Mouse (Mus musculus) bone marrow, adult 2 months (tissue): ENCODE measurements around the gene Celf5. TPM values are rescaled to one million over a fixed set of nuclear protein-coding genes. Genes with fewer than 3 reads are reported as not detected.

Experiments used
- H3K27ac ChIP-seq: fragments of 200-500 bp; 2 replicates; pipeline ENCODE4 v1.5.1; 2012; ENCODE audit warnings: low read depth, mild to moderate bottlenecking, control low read depth, inconsistent platforms, low read length; ENCODE audit not compliant: control insufficient read depth, poor library complexity, insufficient read depth
- H3K4me1 ChIP-seq: fragments of 200-500 bp; 2 replicates; pipeline ENCODE4 v1.6.1; 2011; ENCODE audit warnings: low read length; ENCODE audit not compliant: control insufficient read depth, insufficient read depth
- H3K4me3 ChIP-seq: fragments of 200-500 bp; replicated peaks from 2 replicates; pipeline ENCODE3; 2011; ENCODE audit warnings: mild to moderate bottlenecking, low read depth, low read length, control low read depth; ENCODE audit not compliant: control insufficient read depth
- CTCF ChIP-seq: fragments of 200-500 bp; IDR thresholded peaks from 2 replicates; pipeline ENCODE4 v1.5.1; 2011; ENCODE audit warnings: low read length, control low read depth; ENCODE audit not compliant: control insufficient read depth, insufficient read depth
- POLR2A ChIP-seq: fragments of 200-500 bp; IDR thresholded peaks from 2 replicates; pipeline ENCODE4 v1.6.1; 2011; ENCODE audit warnings: low read depth, mild to moderate bottlenecking, control low read depth, low read length, borderline replicate concordance; ENCODE audit not compliant: control insufficient read depth
- WGBS: fragments of 180-500 bp; shearing (Covaris S2); methylation state at CpG from one replicate; pipeline ENCODE4 v1.1.7; 2018; 5-methylcytosine and 5-hydroxymethylcytosine counted together
- polyA plus RNA-seq: library from polyadenylated mRNA; stranded (reverse); fragments of >200 nt; gene quantifications from 2 replicates; pipeline ENCODE4 v1.2.4, GENCODE M21; 2011; ENCODE audit warnings: low replicate concordance; ENCODE audit not compliant: missing spikeins, insufficient read depth, insufficient read length

The Celf5 gene
- polyA plus RNA-seq, 1 experiment, result 0.72 TPM

- no peak overlapping the region for H3K27ac ChIP-seq
- H3K4me1 ChIP-seq, result peaks cover 2% of the 10 kb centered on the region
- 80% methylated on average over 10 of the region's 10 CpGs for WGBS
- H3K4me3 ChIP-seq, result no peak overlapping the region
- TF ChIP-seq POLR2A (no peak), CTCF (no peak)
Observed at GRCm38 (mm10) chr10:81486496-81486895, 4.0 kb upstream of the Celf5 start.

GRCm38 (mm10) chr10:81485479-81486018 is 3.0 kb upstream of the Celf5 start:
- peaks cover 2% of the 10 kb centered on the region for H3K4me1 ChIP-seq
- no peak for TF ChIP-seq POLR2A
- no peak for TF ChIP-seq CTCF
- 0 out of 2 replicates have a peak overlapping the region, but pooled peaks have one; percentile 2 for H3K27ac ChIP-seq
- no peak overlapping the region for H3K4me3 ChIP-seq
- 62% methylated on average over 7 of the region's 7 CpGs for WGBS

- no peak overlapping the region for H3K27ac ChIP-seq
- TF ChIP-seq POLR2A, result no peak
- peak; percentile 55 for TF ChIP-seq CTCF
- H3K4me1 ChIP-seq, result peaks cover 2% of the 10 kb centered on the region
- no peak overlapping the region for H3K4me3 ChIP-seq
- WGBS, result 2% methylated on average over 2 of the region's 2 CpGs
Observed at GRCm38 (mm10) chr10:81485060-81485449, 2.5 kb upstream of the Celf5 start.

GRCm38 (mm10) chr10:81484441-81485059 is 2.0 kb upstream of the Celf5 start:
- peaks cover 2% of the 10 kb centered on the region for H3K4me1 ChIP-seq
- no peak overlapping the region for H3K4me3 ChIP-seq
- 59% methylated on average over 6 of the region's 6 CpGs for WGBS
- H3K27ac ChIP-seq, result no peak overlapping the region
- TF ChIP-seq CTCF, result no peak
- no peak for TF ChIP-seq POLR2A

GRCm38 (mm10) chr10:81483983-81484382 is 1.5 kb upstream of the Celf5 start:
- Histone ChIP-seq H3K4me3 (no peak overlapping the region), H3K27ac (no peak overlapping the region), H3K4me1 (peaks cover 2% of the 10 kb centered on the region)
- WGBS, result 11% methylated on average over 9 of the region's 9 CpGs
- peak; percentile 60 for TF ChIP-seq CTCF
- no peak for TF ChIP-seq POLR2A

GRCm38 (mm10) chr10:81481605-81482532 is 640 bp downstream of the Celf5 start:
- peaks cover 2% of the 10 kb centered on the region for H3K4me1 ChIP-seq
- WGBS, result 9% methylated on average over 35 of the region's 35 CpGs
- no peak overlapping the region for H3K4me3 ChIP-seq
- TF ChIP-seq CTCF, result no peak
- no peak for TF ChIP-seq POLR2A
- H3K27ac ChIP-seq, result no peak overlapping the region

- H3K27ac ChIP-seq, result no peak overlapping the region
- WGBS, result 67% methylated on average over 10 of the region's 10 CpGs
- TF ChIP-seq POLR2A, result no peak
- TF ChIP-seq CTCF, result no peak
- H3K4me3 ChIP-seq, result no peak overlapping the region
- H3K4me1 ChIP-seq, result no peaks in the 10 kb centered on the region
Observed at GRCm38 (mm10) chr10:81474461-81474860, 8.0 kb downstream of the Celf5 start.

- Histone ChIP-seq H3K27ac (no peak overlapping the region), H3K4me1 (no peaks in the 10 kb centered on the region), H3K4me3 (no peak overlapping the region)
- 2% methylated on average over 22 of the region's 22 CpGs for whole genome bisulfite sequencing
- TF ChIP-seq POLR2A, result no peak
- no peak for TF ChIP-seq CTCF
Observed at GRCm38 (mm10) chr10:81473003-81473451, 9.5 kb downstream of the Celf5 start.
